Mouse (Mus musculus) heart, embryonic 12.5 days (tissue): ENCODE measurements around the gene Arhgef10l. TPM values are rescaled to one million over a fixed set of nuclear protein-coding genes. Genes with fewer than 3 reads are reported as not detected.

Source experiments
- ATAC-seq: fragments of 200-750 bp; cut with Nextera tagmentation; 2 replicates; pipeline ENCODE4 v1.8.0; 2017; ENCODE audit warnings: moderate TSS enrichment, moderate library complexity; ENCODE audit not compliant: insufficient number of reproducible peaks, low FRiP score
- H3K27ac ChIP-seq: fragments of 300-500 bp; sonication (generic); 2 replicates; pipeline ENCODE4 v1.5.1; 2016; ENCODE audit warnings: mild to moderate bottlenecking, moderate library complexity; ENCODE audit not compliant: poor library complexity, severe bottlenecking
- H3K27me3 ChIP-seq: fragments of 300-500 bp; sonication (generic); replicated peaks from 2 replicates; pipeline ENCODE4 v1.6.1; 2016; ENCODE audit warnings: mild to moderate bottlenecking, moderate library complexity
- H3K36me3 ChIP-seq: fragments of 300-500 bp; sonication (generic); 2 replicates; pipeline ENCODE4 v1.6.1; 2016; ENCODE audit warnings: mild to moderate bottlenecking, moderate library complexity
- H3K4me1 ChIP-seq: fragments of 300-500 bp; sonication (generic); replicated peaks from 2 replicates; pipeline ENCODE4 v1.6.1; 2016; ENCODE audit warnings: mild to moderate bottlenecking
- H3K4me2 ChIP-seq: fragments of 300-500 bp; sonication (generic); 2 replicates; pipeline ENCODE4 v1.6.1; 2016; ENCODE audit warnings: mild to moderate bottlenecking, moderate library complexity
- H3K4me3 ChIP-seq: fragments of 300-500 bp; sonication (generic); 2 replicates; pipeline ENCODE4 v1.5.1; 2016; ENCODE audit warnings: mild to moderate bottlenecking
- H3K9ac ChIP-seq: fragments of 300-500 bp; sonication (generic); 2 replicates; pipeline ENCODE4 v1.6.1; 2016; ENCODE audit warnings: mild to moderate bottlenecking, moderate library complexity
- H3K9me3 ChIP-seq: fragments of 300-500 bp; sonication (generic); replicated peaks from 2 replicates; pipeline ENCODE4 v1.6.1; 2016; ENCODE audit warnings: mild to moderate bottlenecking, moderate library complexity
- WGBS: fragments of 180-500 bp; shearing (Covaris S2); methylation state at CpG from one replicate; pipeline ENCODE4 v1.1.7; 2016; 5-methylcytosine and 5-hydroxymethylcytosine counted together
- polyA plus RNA-seq: library from polyadenylated mRNA; unstranded; fragments of >200 nt; fragmentation: Nextera tagmentation; extraction: Ambion mirVana; gene quantifications from 2 replicates; pipeline ENCODE4 v1.2.1, GENCODE M21; 2016

The Arhgef10l gene
- 20.1 and 21.0 TPM in 2 replicates for polyA plus RNA-seq

DNA sequence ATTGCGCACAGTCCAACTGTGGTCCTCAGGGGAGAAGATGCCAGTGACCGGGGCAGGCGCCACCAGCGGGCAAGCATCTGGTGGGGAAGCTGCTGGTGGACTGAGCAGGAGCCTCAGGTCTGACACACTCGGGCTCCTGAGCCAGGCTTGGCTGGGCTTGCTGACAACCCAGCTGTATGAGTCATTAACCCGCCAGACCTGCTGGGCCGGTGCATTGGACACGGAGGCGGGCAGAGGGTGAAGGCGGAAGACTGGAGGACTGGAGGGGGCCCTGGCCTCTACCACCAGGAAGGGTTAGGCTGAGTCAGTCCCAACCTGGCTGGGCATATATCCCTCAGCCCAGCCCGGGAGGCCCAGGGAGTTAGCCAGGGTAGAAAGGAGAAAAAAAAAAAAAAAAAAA, at the start of gene Arhgef10l:
Gene Arhgef10l, minus strand, starts transcription at position 253 of the 400 bp plus-strand sequence.
- Histone ChIP-seq H3K9me3 (no peaks in the 10 kb centered on the region), H3K4me1 (peaks cover 21% of the 10 kb centered on the region), H3K4me3 (no peak within 1 kb of the TSS), H3K27me3 (no peaks in the 10 kb centered on the region), H3K27ac (no peak within 1 kb of the TSS), H3K9ac (no peak within 1 kb of the TSS), H3K36me3 (no peaks in the 10 kb centered on the region), H3K4me2 (no peak within 1 kb of the TSS)
- WGBS = 58% methylated on average over 11 of the region's 11 CpGs
- no peak for ATAC-seq

DNA sequence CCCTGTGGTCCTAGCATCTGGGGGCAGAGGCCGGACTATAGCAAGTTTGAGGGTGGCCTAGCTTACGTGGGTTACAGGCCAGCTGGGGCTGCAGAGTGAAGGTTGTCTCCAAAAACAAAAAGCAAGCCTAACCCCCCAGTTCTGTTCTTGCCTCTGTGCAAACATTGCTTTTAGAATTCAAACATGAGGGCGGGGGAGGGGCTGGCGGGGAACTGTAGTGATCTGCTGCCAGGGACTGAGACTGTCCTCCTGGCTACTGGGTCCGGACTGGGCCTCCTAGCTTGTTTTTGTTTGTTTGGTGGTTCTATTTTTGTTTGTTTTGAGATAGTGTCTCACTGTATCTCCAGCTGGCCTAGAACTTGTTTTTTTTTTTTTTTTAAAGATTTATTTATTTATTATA, 48.8 kb upstream of the Arhgef10l start:
- no peak overlapping the region for H3K9ac ChIP-seq

DNA sequence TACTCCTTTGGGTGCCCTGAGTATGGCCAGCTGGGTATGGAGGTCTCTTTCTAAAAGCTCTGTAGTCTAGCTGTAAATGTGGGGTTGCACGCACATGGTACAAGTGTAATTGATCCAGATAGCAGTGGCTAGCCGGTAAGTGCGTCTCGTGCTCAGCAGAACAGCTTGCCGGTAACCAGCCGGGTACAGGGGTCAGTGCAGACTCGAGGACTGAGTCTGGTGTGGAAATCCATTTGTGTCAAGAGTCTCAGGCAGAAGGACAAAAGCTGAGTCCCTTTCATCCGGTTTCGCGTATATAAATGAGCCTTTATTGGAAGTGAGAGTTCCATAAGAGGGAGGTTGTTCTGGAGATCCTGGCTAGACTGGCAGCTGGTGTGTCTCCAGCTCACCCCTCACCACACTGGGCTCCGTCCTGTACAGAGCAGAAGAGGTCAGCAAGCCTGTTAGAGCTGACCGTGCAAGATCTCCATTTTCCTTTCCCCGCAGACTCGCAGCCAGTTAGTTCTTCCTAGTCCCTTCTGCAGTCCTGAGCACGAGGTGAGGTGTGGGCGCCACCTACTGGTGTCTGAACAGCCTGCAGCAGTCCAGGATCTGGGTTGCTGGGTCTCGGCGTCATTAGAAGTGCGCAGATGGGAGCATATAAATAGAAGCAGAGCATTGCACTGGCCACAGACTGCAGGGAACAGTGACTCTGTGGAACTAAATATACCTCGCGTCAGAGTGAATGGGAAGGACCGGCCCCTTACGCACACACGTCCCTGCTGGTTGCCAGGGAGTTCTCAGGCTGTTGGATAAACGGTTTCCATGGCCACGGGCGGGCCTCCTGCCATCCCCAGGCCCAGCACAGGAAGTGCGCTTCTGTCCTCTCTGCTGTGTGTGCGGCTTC, 47.9 kb upstream of the Arhgef10l start:
- Histone ChIP-seq H3K4me1 (peaks cover 32% of the 10 kb centered on the region), H3K9ac (no peak overlapping the region), H3K36me3 (peaks cover 90% of the 10 kb centered on the region), H3K9me3 (no peaks in the 10 kb centered on the region), H3K27me3 (no peaks in the 10 kb centered on the region), H3K4me2 (no peak overlapping the region), H3K4me3 (no peak overlapping the region), H3K27ac (peak overlapping the region; percentile 2; the same call in 1 of the 2 replicates)
- peak; percentile 83 for ATAC-seq
- WGBS = 51% methylated on average over 29 of the region's 29 CpGs

More for the DNA sequence above, 48.8 kb upstream of the Arhgef10l start:
- no peak overlapping the region for H3K4me3 ChIP-seq
- no peak for ATAC-seq
- H3K9me3 ChIP-seq = no peaks in the 10 kb centered on the region
- H3K27me3 ChIP-seq = no peaks in the 10 kb centered on the region
- peak overlapping the region; percentile 2; the same call in 1 of the 2 replicates for H3K27ac ChIP-seq
- H3K4me2 ChIP-seq = no peak overlapping the region
- H3K4me1 ChIP-seq = peaks cover 30% of the 10 kb centered on the region
- WGBS = 84% methylated on average over 5 of the region's 5 CpGs
- H3K36me3 ChIP-seq = peaks cover 90% of the 10 kb centered on the region

DNA sequence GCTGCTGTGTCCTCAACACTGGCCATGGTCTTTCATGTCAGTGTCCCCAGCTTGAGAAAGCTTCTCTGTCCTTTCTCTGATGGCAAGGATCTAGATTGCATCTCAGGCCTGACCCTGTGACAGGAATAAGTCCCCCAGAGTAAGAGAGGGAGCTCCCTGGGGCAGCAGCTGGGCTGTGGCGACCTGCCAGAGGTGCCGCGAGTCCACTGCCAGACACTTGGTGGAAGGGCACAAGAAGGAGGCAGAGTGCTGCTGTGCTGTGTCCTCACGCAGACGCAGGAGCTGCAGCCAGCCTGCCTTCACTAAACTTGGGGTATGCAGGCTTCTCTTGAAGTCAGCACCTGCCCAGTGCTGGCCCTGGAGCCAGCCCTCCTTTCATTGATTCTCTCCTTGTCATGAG, 45.5 kb upstream of the Arhgef10l start:
- H3K4me2 ChIP-seq = no peak overlapping the region
- 80% methylated on average over 5 of the region's 5 CpGs for WGBS
- H3K9me3 ChIP-seq = no peaks in the 10 kb centered on the region
- no peak overlapping the region for H3K27ac ChIP-seq
- ATAC-seq = no peak
- H3K36me3 ChIP-seq = peaks cover 88% of the 10 kb centered on the region
- no peak overlapping the region for H3K9ac ChIP-seq
- no peak overlapping the region for H3K4me3 ChIP-seq
- no peaks in the 10 kb centered on the region for H3K27me3 ChIP-seq
- H3K4me1 ChIP-seq = peaks cover 53% of the 10 kb centered on the region

DNA sequence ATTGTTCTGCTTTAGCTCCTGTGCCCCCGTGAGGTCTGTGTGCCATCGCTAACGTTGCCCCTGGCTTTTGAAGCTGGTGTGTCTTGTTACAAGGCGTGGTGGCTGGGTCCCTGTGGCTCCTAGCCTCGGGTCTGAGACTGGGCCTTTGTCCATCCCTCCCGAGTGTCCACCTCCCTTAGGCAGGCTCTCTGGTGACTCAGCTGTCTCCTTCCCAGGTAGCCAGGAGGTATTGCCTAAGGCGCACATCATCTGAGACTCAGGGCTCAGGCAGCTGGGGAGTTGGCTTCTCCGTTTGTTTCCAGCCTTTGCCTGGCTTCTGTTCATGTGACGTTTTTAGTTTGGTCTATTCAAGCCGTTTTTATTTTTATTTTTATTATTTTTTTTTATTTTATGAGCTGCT, 45.0 kb upstream of the Arhgef10l start:
- H3K36me3 ChIP-seq = peaks cover 88% of the 10 kb centered on the region
- H3K27ac ChIP-seq = no peak overlapping the region
- no peak for ATAC-seq
- no peak overlapping the region for H3K4me3 ChIP-seq
- H3K4me2 ChIP-seq = no peak overlapping the region
- H3K9me3 ChIP-seq = no peaks in the 10 kb centered on the region
- WGBS = 87% methylated on average over 10 of the region's 10 CpGs
- H3K4me1 ChIP-seq = peaks cover 58% of the 10 kb centered on the region
- no peaks in the 10 kb centered on the region for H3K27me3 ChIP-seq
- H3K9ac ChIP-seq = no peak overlapping the region

DNA sequence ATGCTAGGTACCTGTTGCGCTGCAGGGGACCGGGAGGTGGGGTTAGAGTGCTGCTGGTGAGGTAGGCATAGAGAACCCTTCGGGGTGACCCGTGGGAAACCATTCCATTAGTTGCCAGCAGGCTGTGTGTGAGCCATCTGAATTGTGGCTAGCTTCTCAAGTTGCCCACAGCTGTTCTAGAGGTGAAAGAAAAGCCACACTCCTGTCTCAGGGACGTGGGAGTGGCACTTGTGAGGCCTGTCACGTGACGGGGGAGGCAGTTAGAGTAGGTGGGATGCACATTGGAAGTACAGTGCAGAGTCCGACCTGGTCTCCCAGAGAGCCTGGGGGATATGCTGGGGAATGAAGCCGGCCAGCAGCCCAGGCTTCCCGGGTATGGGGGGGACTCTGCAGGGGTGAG, 43.8 kb upstream of the Arhgef10l start:
- WGBS = 85% methylated on average over 10 of the region's 10 CpGs
- ATAC-seq = no peak

DNA sequence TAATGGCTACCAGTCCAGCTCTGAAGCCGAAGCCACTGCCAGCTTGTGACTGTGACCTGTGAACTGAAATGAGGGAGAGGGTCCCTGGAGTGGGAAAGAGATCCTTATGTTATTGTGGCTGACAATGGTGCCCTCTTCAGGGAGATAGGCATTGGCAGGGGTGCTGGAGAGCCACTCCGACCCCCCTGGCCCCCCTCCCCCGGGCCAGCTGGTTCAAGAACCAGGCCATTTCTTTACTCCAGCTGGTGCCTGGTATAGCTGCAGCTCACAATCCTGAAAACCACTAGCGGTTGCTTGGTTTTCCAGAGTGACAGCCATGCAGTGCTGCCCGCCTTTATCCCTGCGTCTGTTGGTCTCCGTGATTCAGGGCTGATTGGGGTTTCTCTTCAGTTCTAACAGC, 43.3 kb upstream of the Arhgef10l start:
- no peak for ATAC-seq
- Histone ChIP-seq H3K27ac (no peak overlapping the region), H3K4me1 (peaks cover 65% of the 10 kb centered on the region), H3K9ac (peak overlapping the region; percentile 2; the same call in 1 of the 2 replicates), H3K4me2 (no peak overlapping the region), H3K36me3 (peaks cover 78% of the 10 kb centered on the region), H3K27me3 (no peaks in the 10 kb centered on the region), H3K9me3 (no peaks in the 10 kb centered on the region), H3K4me3 (no peak overlapping the region)
- 93% methylated on average over 7 of the region's 7 CpGs for WGBS

More for the DNA sequence above, 43.8 kb upstream of the Arhgef10l start:
- H3K4me1 ChIP-seq = peaks cover 65% of the 10 kb centered on the region
- no peak overlapping the region for H3K9ac ChIP-seq
- no peaks in the 10 kb centered on the region for H3K27me3 ChIP-seq
- H3K9me3 ChIP-seq = no peaks in the 10 kb centered on the region
- no peak overlapping the region for H3K4me2 ChIP-seq
- H3K36me3 ChIP-seq = peaks cover 83% of the 10 kb centered on the region
- H3K27ac ChIP-seq = no peak overlapping the region
- H3K4me3 ChIP-seq = no peak overlapping the region

DNA sequence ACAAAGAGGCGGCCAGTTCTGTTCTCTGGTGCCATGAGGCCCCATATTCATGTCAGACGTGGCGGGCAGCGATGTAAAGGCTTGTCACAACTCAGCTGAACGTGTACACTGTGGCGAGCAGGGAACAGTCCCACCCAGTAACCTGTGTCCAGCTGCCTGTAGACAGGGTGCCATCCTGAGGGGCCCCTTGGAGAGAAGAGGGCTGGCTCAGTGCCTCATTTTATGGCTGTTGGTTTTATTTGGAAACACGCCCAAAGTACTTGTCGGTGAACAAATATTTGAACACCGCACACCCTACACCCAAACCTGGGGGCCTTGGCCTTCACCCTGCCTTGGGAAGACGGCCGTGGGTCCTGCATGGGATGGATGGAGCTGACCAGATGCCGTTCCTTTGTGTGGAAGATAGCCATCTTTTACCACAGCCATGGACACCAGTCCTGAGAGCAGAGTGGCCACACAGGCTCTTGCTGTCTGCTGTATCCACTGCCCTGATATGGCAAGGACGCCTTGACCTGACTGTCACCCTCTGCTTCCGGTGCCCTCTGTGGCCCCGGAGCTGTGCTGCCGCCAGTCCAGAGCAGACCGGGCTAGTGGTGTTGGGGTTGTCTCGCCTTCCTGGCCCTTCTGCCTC, 42.6 kb upstream of the Arhgef10l start:
- Histone ChIP-seq H3K36me3 (peaks cover 75% of the 10 kb centered on the region), H3K27ac (no peak overlapping the region), H3K9ac (peak overlapping the region; percentile 2), H3K4me3 (no peak overlapping the region), H3K27me3 (no peaks in the 10 kb centered on the region), H3K4me1 (peaks cover 68% of the 10 kb centered on the region), H3K9me3 (no peaks in the 10 kb centered on the region), H3K4me2 (no peak overlapping the region)
- 81% methylated on average over 18 of the region's 18 CpGs for WGBS
- ATAC-seq = no peak

DNA sequence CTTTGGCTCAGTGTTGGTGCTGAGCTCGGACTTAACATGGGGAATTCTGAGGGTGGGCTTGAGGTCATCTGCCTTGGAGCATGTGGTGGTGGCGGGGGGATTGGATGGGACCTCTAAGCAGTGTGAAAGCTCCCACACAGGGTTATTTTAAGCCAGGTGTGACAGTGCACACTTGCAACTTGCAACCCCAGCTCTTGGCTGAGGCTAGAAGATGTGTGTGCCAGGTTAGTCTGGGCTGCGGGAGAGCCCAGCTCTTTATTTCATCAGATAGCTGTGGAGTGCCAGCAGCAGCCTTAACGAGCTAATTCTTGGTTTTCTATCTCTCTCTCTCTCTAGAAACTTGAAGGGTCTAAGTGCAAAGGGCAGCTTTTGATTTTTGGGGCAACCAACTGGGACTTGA, 41.8 kb upstream of the Arhgef10l start:
- Histone ChIP-seq H3K9ac (peak overlapping the region; percentile 17; the same call in 1 of the 2 replicates), H3K9me3 (no peaks in the 10 kb centered on the region), H3K4me3 (no peak overlapping the region), H3K36me3 (peaks cover 67% of the 10 kb centered on the region), H3K4me1 (peaks cover 64% of the 10 kb centered on the region), H3K4me2 (no peak overlapping the region), H3K27ac (no peak overlapping the region), H3K27me3 (no peaks in the 10 kb centered on the region)
- no peak for ATAC-seq
- 73% methylated on average over 4 of the region's 4 CpGs for WGBS

DNA sequence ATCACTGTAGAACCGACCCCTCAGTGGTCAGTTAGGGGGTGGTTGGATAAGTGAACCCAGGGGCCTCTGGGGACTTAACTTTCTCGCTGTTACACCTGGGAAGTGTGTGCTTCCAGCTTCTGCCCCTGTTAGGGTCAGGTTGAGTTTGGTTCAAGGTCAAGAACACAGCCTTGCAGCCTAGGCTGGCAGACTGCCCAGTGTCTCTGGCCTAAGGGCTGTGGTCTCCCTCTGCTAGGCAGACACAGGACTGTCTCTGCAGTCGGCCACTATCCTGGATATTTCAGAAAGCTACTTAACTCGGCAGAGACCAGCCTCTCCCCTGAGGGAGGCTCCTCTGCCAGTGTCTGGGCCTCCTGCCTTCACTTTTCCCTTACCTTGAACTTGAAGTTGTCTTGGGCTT, 38.4 kb upstream of the Arhgef10l start:
- peaks cover 65% of the 10 kb centered on the region for H3K4me1 ChIP-seq
- peaks cover 2% of the 10 kb centered on the region; the same call in 1 of the 2 replicates for H3K27me3 ChIP-seq
- peaks cover 34% of the 10 kb centered on the region for H3K36me3 ChIP-seq
- H3K27ac ChIP-seq = peak overlapping the region; percentile 53; the same call in 1 of the 2 replicates
- no peak for ATAC-seq
- no peak overlapping the region for H3K4me3 ChIP-seq
- no peaks in the 10 kb centered on the region for H3K9me3 ChIP-seq
- peak overlapping the region; percentile 94 for H3K9ac ChIP-seq
- H3K4me2 ChIP-seq = peak overlapping the region; percentile 82
- 38% methylated on average over 4 of the region's 4 CpGs for WGBS

DNA sequence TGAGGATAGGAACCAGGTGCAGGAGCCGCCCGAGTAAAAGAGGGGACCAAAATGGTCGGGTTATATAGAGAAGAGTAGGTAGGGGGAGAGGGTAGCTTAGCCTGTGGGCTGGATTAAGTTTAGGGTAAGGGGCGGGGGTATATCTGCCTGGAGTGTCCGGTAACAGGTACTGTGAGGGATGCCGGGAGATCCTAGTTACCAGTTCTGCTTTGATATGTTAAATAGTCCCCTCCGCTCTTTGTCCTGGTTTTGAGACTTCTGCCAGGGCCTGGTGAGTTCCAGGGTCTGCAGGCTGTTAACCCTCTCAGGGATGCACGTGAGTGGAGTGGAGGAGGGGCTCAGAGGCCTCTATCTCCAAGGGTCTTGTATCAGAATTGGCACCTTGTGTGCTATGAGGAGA, 37.8 kb upstream of the Arhgef10l start:
- Histone ChIP-seq H3K27me3 (peaks cover 7% of the 10 kb centered on the region), H3K4me3 (peak overlapping the region; percentile 80), H3K9ac (peak overlapping the region; percentile 94), H3K4me1 (peaks cover 62% of the 10 kb centered on the region), H3K9me3 (no peaks in the 10 kb centered on the region), H3K27ac (peak overlapping the region; percentile 53), H3K36me3 (peaks cover 28% of the 10 kb centered on the region), H3K4me2 (peak overlapping the region; percentile 82)
- ATAC-seq = no peak
- 29% methylated on average over 8 of the region's 8 CpGs for WGBS
